Mouse (Mus musculus): ENCODE measurements at regions not wholly inside any gene's neighbourhood (a gene's known extent, or its start where the extent isn't known, plus 50 kb on each side); places are given as distances from the start of the nearest gene placed in this dataset.

GRCm38 (mm10) chr16:78221781-78222180, 79.5 kb upstream of the Cxadr start:
- no peak for DNase-seq (ENCODE audit: low spot score, missing footprints)

GRCm38 (mm10) chr16:78217633-78218032, 83.7 kb upstream of the Cxadr start:
- no peaks in the 10 kb centered on the region for H3K27me3 ChIP-seq (ENCODE audit: control insufficient read depth, insufficient read depth, low read length)
- no peak overlapping the region for H3K4me3 ChIP-seq (ENCODE audit: low read depth, low read length)
- 0 out of 2 replicates have a peak, but pooled peaks cover 2% of the 10 kb centered on the region for H3K4me1 ChIP-seq (ENCODE audit: control insufficient read depth, insufficient read depth, low read length)
- no peak for ATAC-seq (ENCODE audit: low FRiP score)
- no peak overlapping the region for H3K9ac ChIP-seq (ENCODE audit: low read length)
- no peaks in the 10 kb centered on the region for H3K36me3 ChIP-seq (ENCODE audit: control insufficient read depth, insufficient read depth, low read length)
- H3K4me2 ChIP-seq, result no peak overlapping the region
- no peak for DNase-seq (ENCODE audit: low spot score, missing footprints)
- no peak overlapping the region for H3K27ac ChIP-seq (ENCODE audit: low read depth, low read length)
- 44% methylated on average over 6 of the region's 6 CpGs for WGBS
- H3K9me3 ChIP-seq (ENCODE audit: control insufficient read depth, low read length), result no peaks in the 10 kb centered on the region

More at GRCm38 (mm10) chr16:78221781-78222180, 79.5 kb upstream of the Cxadr start:
- ATAC-seq (ENCODE audit: low FRiP score), result no peak
- 95% methylated on average over 1 of the region's 1 CpGs for whole genome bisulfite sequencing
- Histone ChIP-seq H3K27me3 (ENCODE audit: control insufficient read depth, insufficient read depth, low read length) (no peaks in the 10 kb centered on the region), H3K36me3 (ENCODE audit: control insufficient read depth, insufficient read depth, low read length) (no peaks in the 10 kb centered on the region), H3K4me2 (no peak overlapping the region), H3K4me3 (ENCODE audit: low read depth, low read length) (no peak overlapping the region), H3K9me3 (ENCODE audit: control insufficient read depth, low read length) (no peaks in the 10 kb centered on the region), H3K4me1 (ENCODE audit: control insufficient read depth, insufficient read depth, low read length) (0 out of 2 replicates have a peak, but pooled peaks cover 2% of the 10 kb centered on the region), H3K9ac (ENCODE audit: low read length) (no peak overlapping the region), H3K27ac (ENCODE audit: low read depth, low read length) (no peak overlapping the region)

- no peaks in the 10 kb centered on the region for H3K9me3 ChIP-seq (ENCODE audit: control insufficient read depth, low read length)
- no peaks in the 10 kb centered on the region for H3K27me3 ChIP-seq (ENCODE audit: control insufficient read depth, insufficient read depth, low read length)
- 54% methylated on average over 9 of the region's 9 CpGs for WGBS
- H3K4me1 ChIP-seq (ENCODE audit: control insufficient read depth, insufficient read depth, low read length), result 0 out of 2 replicates have a peak, but pooled peaks cover 2% of the 10 kb centered on the region
- H3K27ac ChIP-seq (ENCODE audit: low read depth, low read length), result no peak overlapping the region
- H3K4me2 ChIP-seq, result no peak overlapping the region
- no peak overlapping the region for H3K4me3 ChIP-seq (ENCODE audit: low read depth, low read length)
- ATAC-seq (ENCODE audit: low FRiP score), result no peak
- no peak overlapping the region for H3K9ac ChIP-seq (ENCODE audit: low read length)
- H3K36me3 ChIP-seq (ENCODE audit: control insufficient read depth, insufficient read depth, low read length), result no peaks in the 10 kb centered on the region
- no peak for DNase-seq (ENCODE audit: low spot score, missing footprints)
These were observed 84.4 kb upstream of the Cxadr start for GRCm38 (mm10) chr16:78216752-78217351.

GRCm38 (mm10) chr16:78211687-78212086, 89.6 kb upstream of the Cxadr start:
- no peaks in the 10 kb centered on the region for H3K27me3 ChIP-seq (ENCODE audit: control insufficient read depth, insufficient read depth, low read length)
- no peak overlapping the region for H3K4me3 ChIP-seq (ENCODE audit: low read depth, low read length)
- ATAC-seq (ENCODE audit: low FRiP score), result no peak
- H3K4me1 ChIP-seq (ENCODE audit: control insufficient read depth, insufficient read depth, low read length), result no peaks in the 10 kb centered on the region
- no peak overlapping the region for H3K9ac ChIP-seq (ENCODE audit: low read length)
- WGBS, result 85% methylated on average over 8 of the region's 8 CpGs
- no peaks in the 10 kb centered on the region for H3K9me3 ChIP-seq (ENCODE audit: control insufficient read depth, low read length)
- H3K36me3 ChIP-seq (ENCODE audit: control insufficient read depth, insufficient read depth, low read length), result no peaks in the 10 kb centered on the region
- no peak overlapping the region for H3K27ac ChIP-seq (ENCODE audit: low read depth, low read length)
- DNase-seq (ENCODE audit: low spot score, missing footprints), result no peak
- no peak overlapping the region for H3K4me2 ChIP-seq

- H3K27ac ChIP-seq (ENCODE audit: low read depth, low read length), result no peak overlapping the region
- no peak overlapping the region for H3K4me2 ChIP-seq
- H3K27me3 ChIP-seq (ENCODE audit: control insufficient read depth, insufficient read depth, low read length), result no peaks in the 10 kb centered on the region
- DNase-seq (ENCODE audit: low spot score, missing footprints), result no peak
- WGBS, result 92% methylated on average over 5 of the region's 5 CpGs
- no peaks in the 10 kb centered on the region for H3K9me3 ChIP-seq (ENCODE audit: control insufficient read depth, low read length)
- H3K4me1 ChIP-seq (ENCODE audit: control insufficient read depth, insufficient read depth, low read length), result no peaks in the 10 kb centered on the region
- no peak for ATAC-seq (ENCODE audit: low FRiP score)
- H3K9ac ChIP-seq (ENCODE audit: low read length), result no peak overlapping the region
- H3K36me3 ChIP-seq (ENCODE audit: control insufficient read depth, insufficient read depth, low read length), result no peaks in the 10 kb centered on the region
- H3K4me3 ChIP-seq (ENCODE audit: low read depth, low read length), result no peak overlapping the region
These were observed 93.0 kb upstream of the Cxadr start for GRCm38 (mm10) chr16:78208321-78208720.

- H3K27ac ChIP-seq (ENCODE audit: low read depth, low read length), result no peak overlapping the region
- no peak overlapping the region for H3K4me3 ChIP-seq (ENCODE audit: low read depth, low read length)
- no peak overlapping the region for H3K9ac ChIP-seq (ENCODE audit: low read length)
- H3K27me3 ChIP-seq (ENCODE audit: control insufficient read depth, insufficient read depth, low read length), result no peaks in the 10 kb centered on the region
- H3K4me1 ChIP-seq (ENCODE audit: control insufficient read depth, insufficient read depth, low read length), result no peaks in the 10 kb centered on the region
- peak; percentile 87 for DNase-seq (ENCODE audit: low spot score, missing footprints)
- 83% methylated on average over 9 of the region's 9 CpGs for WGBS
- ATAC-seq (ENCODE audit: low FRiP score), result no peak
- H3K36me3 ChIP-seq (ENCODE audit: control insufficient read depth, insufficient read depth, low read length), result no peaks in the 10 kb centered on the region
- H3K4me2 ChIP-seq, result no peak overlapping the region
- no peaks in the 10 kb centered on the region for H3K9me3 ChIP-seq (ENCODE audit: control insufficient read depth, low read length)
These were observed 97.0 kb upstream of the Cxadr start for GRCm38 (mm10) chr16:78204332-78204731.

- ATAC-seq (ENCODE audit: low FRiP score) (no peak), DNase-seq (ENCODE audit: low spot score, missing footprints) (no peak)
- H3K4me1 ChIP-seq (ENCODE audit: control insufficient read depth, insufficient read depth, low read length), result no peaks in the 10 kb centered on the region
- no peak overlapping the region for H3K4me3 ChIP-seq (ENCODE audit: low read depth, low read length)
- H3K36me3 ChIP-seq (ENCODE audit: control insufficient read depth, insufficient read depth, low read length), result no peaks in the 10 kb centered on the region
- H3K27ac ChIP-seq (ENCODE audit: low read depth, low read length), result no peak overlapping the region
- WGBS, result 78% methylated on average over 12 of the region's 12 CpGs
- H3K4me2 ChIP-seq, result no peak overlapping the region
- H3K9me3 ChIP-seq (ENCODE audit: control insufficient read depth, low read length), result no peaks in the 10 kb centered on the region
- no peak overlapping the region for H3K9ac ChIP-seq (ENCODE audit: low read length)
- no peaks in the 10 kb centered on the region for H3K27me3 ChIP-seq (ENCODE audit: control insufficient read depth, insufficient read depth, low read length)
These were observed 101.1 kb upstream of the Cxadr start for GRCm38 (mm10) chr16:78200044-78200830.

GRCm38 (mm10) chr16:78199252-78199651, 102.0 kb upstream of the Cxadr start:
- Histone ChIP-seq H3K4me3 (ENCODE audit: low read depth, low read length) (no peak overlapping the region), H3K4me1 (ENCODE audit: control insufficient read depth, insufficient read depth, low read length) (no peaks in the 10 kb centered on the region), H3K9me3 (ENCODE audit: control insufficient read depth, low read length) (no peaks in the 10 kb centered on the region), H3K27ac (ENCODE audit: low read depth, low read length) (no peak overlapping the region), H3K36me3 (ENCODE audit: control insufficient read depth, insufficient read depth, low read length) (no peaks in the 10 kb centered on the region), H3K9ac (ENCODE audit: low read length) (no peak overlapping the region), H3K27me3 (ENCODE audit: control insufficient read depth, insufficient read depth, low read length) (no peaks in the 10 kb centered on the region), H3K4me2 (no peak overlapping the region)
- DNase-seq (ENCODE audit: low spot score, missing footprints) (no peak), ATAC-seq (ENCODE audit: low FRiP score) (no peak)
- WGBS, result 84% methylated on average over 10 of the region's 10 CpGs

- ATAC-seq (ENCODE audit: low FRiP score) (0 out of 2 replicates have a peak, but pooled peaks have one; percentile 28), DNase-seq (ENCODE audit: low spot score, missing footprints) (peak; percentile 99)
- Histone ChIP-seq H3K4me2 (no peak overlapping the region), H3K9ac (ENCODE audit: low read length) (no peak overlapping the region), H3K4me3 (ENCODE audit: low read depth, low read length) (no peak overlapping the region), H3K27me3 (ENCODE audit: control insufficient read depth, insufficient read depth, low read length) (no peaks in the 10 kb centered on the region), H3K36me3 (ENCODE audit: control insufficient read depth, insufficient read depth, low read length) (no peaks in the 10 kb centered on the region), H3K27ac (ENCODE audit: low read depth, low read length) (no peak overlapping the region), H3K9me3 (ENCODE audit: control insufficient read depth, low read length) (no peaks in the 10 kb centered on the region), H3K4me1 (ENCODE audit: control insufficient read depth, insufficient read depth, low read length) (no peaks in the 10 kb centered on the region)
- 8% methylated on average over 16 of the region's 16 CpGs for WGBS
These were observed 102.6 kb upstream of the Cxadr start for GRCm38 (mm10) chr16:78198642-78199121.

Measured in midbrain, embryonic 11.5 days (tissue).